Mouse (Mus musculus): ENCODE data around the gene Ackr4.

GRCm38 (mm10) chr9:104107482-104107881 is 19.3 kb downstream of the Ackr4 start:
- TF ChIP-seq CTCF (IDR thresholded peaks at IDR 0.05 in 2 of 3, conservative IDR thresholded peaks at IDR 0.05 in 1 of 3; ENCODE audit: control insufficient read depth in 1 of 3, insufficient read depth in 1 of 3, low read depth in 2 of 3, low read length in 3 of 3, poor library complexity in 1 of 3, severe bottlenecking in 1 of 3) (no peak), POLR2A (IDR thresholded peaks at IDR 0.05; ENCODE audit: control insufficient read depth in 1 of 2, insufficient read depth in 1 of 2, low read depth in 1 of 2, low read length in 2 of 2, poor library complexity in 1 of 2) (no peak), MAFK (IDR thresholded peaks at IDR 0.05; ENCODE audit: borderline replicate concordance, low read depth, low read length) (no peak), E2F4 (IDR thresholded peaks at IDR 0.05; ENCODE audit: borderline replicate concordance, low read depth, low read length) (no peak), KAT2A (conservative IDR thresholded peaks at IDR 0.05; ENCODE audit: low read depth, low read length) (no peak), ZKSCAN1 (IDR thresholded peaks at IDR 0.05; ENCODE audit: low read depth, low read length) (no peak), CHD1 (IDR thresholded peaks at IDR 0.05; ENCODE audit: low read depth, low read length) (no peak), EP300 (IDR thresholded peaks at IDR 0.05; ENCODE audit: low read depth in 1 of 2, low read length in 2 of 2) (no peak), ZMIZ1 (IDR thresholded peaks at IDR 0.05; ENCODE audit: low read depth, low read length) (no peak), MAZ (IDR thresholded peaks at IDR 0.05; ENCODE audit: low read depth, low read length) (no peak), POLR2AphosphoS2 (IDR thresholded peaks at IDR 0.05; ENCODE audit: low read length) (no peak), USF2 (IDR thresholded peaks at IDR 0.05; ENCODE audit: borderline replicate concordance in 1 of 2, insufficient read depth in 1 of 2, low read depth in 1 of 2, low read length in 2 of 2) (no peak), MAX (IDR thresholded peaks at IDR 0.05; ENCODE audit: low read length) (no peak), CHD2 (IDR thresholded peaks at IDR 0.05; ENCODE audit: low read length) (no peak)
